11 mouse cellular contexts compared by ENCODE assay signal in the genomic region with DNA sequence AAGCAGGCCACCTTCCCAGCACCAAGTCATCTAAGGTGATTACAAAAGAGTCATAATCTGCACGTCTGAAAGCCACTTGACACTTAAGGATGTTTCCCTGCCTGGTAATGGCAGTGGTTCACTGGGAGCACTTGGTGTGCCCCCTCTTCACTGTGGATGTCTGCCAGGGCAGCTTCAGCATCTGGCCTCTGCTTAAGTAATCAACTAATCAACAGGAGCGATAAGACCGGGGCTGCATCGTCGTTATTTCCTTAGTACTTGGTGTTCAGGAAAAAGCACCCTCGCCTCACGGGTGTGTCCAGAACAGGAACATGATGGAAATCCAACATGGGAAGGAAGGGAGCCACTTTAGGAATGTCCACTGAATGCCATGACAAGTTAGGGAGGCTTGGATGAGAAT.
A peak's percentile ranks its signal among the peaks of the same experiment; 100 is the strongest.
DNase-seq lines count a peak whose midpoint lies in the region; ATAC-seq and TF ChIP-seq lines count a peak whose summit lies in the region.
"Had no signal": no experiment of that assay in that cellular context is flagged by ENCODE, and none has a peak within 500 bp of the region (broad histone marks: within the 10 kb centered on the region; RNA-seq: fewer than 3 reads in every experiment).

No protein-coding gene starts in this region.

- TF ChIP-seq CTCF in heart, adult 2 months (IDR thresholded peaks at IDR 0.05): no peak
- TF ChIP-seq CTCF in hindbrain, postnatal 0 days (IDR thresholded peaks at IDR 0.05; ENCODE audit: low read depth): no peak
- no peak for TF ChIP-seq CTCF in intestine, postnatal 0 days (IDR thresholded peaks at IDR 0.05; ENCODE audit: low read depth)

- no peak overlapping the region for H3K4me2 ChIP-seq in heart, embryonic 12.5 days
- no peak overlapping the region for H3K4me2 ChIP-seq in hindbrain, postnatal 0 days (ENCODE audit: low read depth, low read length)
- no peak overlapping the region for H3K4me2 ChIP-seq in intestine, postnatal 0 days (replicated peaks; ENCODE audit: low read depth)

- intact Hi-C loops in heart, adult 2 months (cut with DNase I): loop anchor here (1.0 to 5.0 kb wide), 6 partner anchors 10 to 356 kb away; no protein-coding TSS in a partner anchor
- intact Hi-C loops in heart, postnatal 36 days (cut with DNase I): loop anchor here (2.0 to 5.0 kb wide), 5 partner anchors 97 to 355 kb away; partner anchors contain the start of gene Plcb4

- WGBS in heart, adult 2 months: 29% methylated on average over 7 of the region's 7 CpGs
- 32% methylated on average over 7 of the region's 7 CpGs for WGBS in heart, embryonic 12.5 days
- 78% methylated on average over 7 of the region's 7 CpGs for WGBS in hindbrain, postnatal 0 days
- 55% methylated on average over 7 of the region's 7 CpGs for WGBS in intestine, postnatal 0 days

- no peaks in the 10 kb centered on the region for H3K27me3 ChIP-seq in heart, adult 2 months (ENCODE audit: control insufficient read depth, insufficient read depth, low read length)
- no peaks in the 10 kb centered on the region for H3K27me3 ChIP-seq in heart, embryonic 12.5 days (replicated peaks)
- H3K27me3 ChIP-seq in hindbrain, postnatal 0 days (ENCODE audit: insufficient read depth, low read length): no peaks in the 10 kb centered on the region
- no peaks in the 10 kb centered on the region for H3K27me3 ChIP-seq in intestine, postnatal 0 days (replicated peaks; ENCODE audit: control insufficient read depth, insufficient read depth, low read length)
- H3K27me3 ChIP-seq: Patski had no signal

- no peaks in the 10 kb centered on the region for H3K79me2 ChIP-seq in heart, adult 2 months (replicated peaks; ENCODE audit: control insufficient read depth, insufficient read depth, low read length)

- no peak for ATAC-seq in heart, embryonic 12.5 days (ENCODE audit: insufficient number of reproducible peaks, low FRiP score)
- ATAC-seq in hindbrain, postnatal 0 days: no peak
- ATAC-seq in intestine, postnatal 0 days: no peak

- peak; percentile 50; the same call in 1 of the 2 replicates for TF ChIP-seq POLR2A in heart, adult 2 months (IDR thresholded peaks at IDR 0.05; ENCODE audit: insufficient read depth, low read depth, low read length)

- peak overlapping the region; percentile 87 for H3K27ac ChIP-seq in heart, adult 2 months
- H3K27ac ChIP-seq in heart, embryonic 12.5 days (ENCODE audit: poor library complexity, severe bottlenecking): no peak overlapping the region
- peak overlapping the region; percentile 100 for H3K27ac ChIP-seq in brown adipose tissue, adult 24 weeks (replicated peaks; ENCODE audit: low read depth, low read length)
- no peak overlapping the region for H3K27ac ChIP-seq in hindbrain, postnatal 0 days
- H3K27ac ChIP-seq in intestine, postnatal 0 days (ENCODE audit: low read depth, low read length): no peak overlapping the region
- H3K27ac ChIP-seq: macrophage had no signal

- H3K36me3 ChIP-seq in heart, adult 2 months (ENCODE audit: control insufficient read depth, insufficient read depth, low read length): peaks cover 10% of the 10 kb centered on the region
- no peaks in the 10 kb centered on the region for H3K36me3 ChIP-seq in heart, embryonic 12.5 days
- no peaks in the 10 kb centered on the region for H3K36me3 ChIP-seq in hindbrain, postnatal 0 days (ENCODE audit: insufficient read depth, low read length)
- H3K36me3 ChIP-seq in intestine, postnatal 0 days (ENCODE audit: control insufficient read depth, insufficient read depth): no peaks in the 10 kb centered on the region

- TF ChIP-seq EP300 in heart, adult 2 months (IDR thresholded peaks at IDR 0.05; ENCODE audit: insufficient read depth, low read depth, low read length): peak; percentile 100

- DNase-seq in heart, adult 2 months: peak; percentile 53 to 77
- DNase-seq in heart, postnatal 36 days: peak; percentile 49 to 56
- peak; percentile 90 for DNase-seq in lung, postnatal 36 days
- no peak for DNase-seq in hindbrain, postnatal 0 days (ENCODE audit: low spot score)
- no peak for DNase-seq in cerebellum, adult 8-10 months
- DNase-seq: thymus, adult 2 months had no signal

- peaks cover 18% of the 10 kb centered on the region for H3K4me1 ChIP-seq in heart, adult 2 months (ENCODE audit: control insufficient read depth, insufficient read depth, low read length)
- H3K4me1 ChIP-seq in heart, embryonic 12.5 days (replicated peaks): peaks cover 4% of the 10 kb centered on the region; the same call in 1 of the 2 replicates
- peaks cover 30% of the 10 kb centered on the region for H3K4me1 ChIP-seq in brown adipose tissue, adult 24 weeks (ENCODE audit: control insufficient read depth, insufficient read depth, insufficient read length, low read length)
- no peaks in the 10 kb centered on the region for H3K4me1 ChIP-seq in hindbrain, postnatal 0 days (ENCODE audit: insufficient read depth, low read length)
- H3K4me1 ChIP-seq in intestine, postnatal 0 days (replicated peaks; ENCODE audit: control insufficient read depth, insufficient read depth, low read length): no peaks in the 10 kb centered on the region

- no peak overlapping the region for H3K4me3 ChIP-seq in heart, adult 2 months
- no peak overlapping the region for H3K4me3 ChIP-seq in heart, embryonic 12.5 days
- H3K4me3 ChIP-seq in brown adipose tissue, adult 24 weeks (ENCODE audit: insufficient read depth, low read depth, low read length): no peak overlapping the region
- H3K4me3 ChIP-seq in hindbrain, postnatal 0 days (ENCODE audit: low read length): no peak overlapping the region
- no peak overlapping the region for H3K4me3 ChIP-seq in intestine, postnatal 0 days (ENCODE audit: low read depth, low read length)

- peaks cover 6% of the 10 kb centered on the region for H3K9me3 ChIP-seq in heart, embryonic 12.5 days (replicated peaks)
- H3K9me3 ChIP-seq in hindbrain, postnatal 0 days (ENCODE audit: low read length): no peaks in the 10 kb centered on the region
- no peaks in the 10 kb centered on the region for H3K9me3 ChIP-seq in intestine, postnatal 0 days (ENCODE audit: control insufficient read depth)

- no peak overlapping the region for H3K9ac ChIP-seq in heart, adult 2 months (ENCODE audit: low read depth, low read length)
- H3K9ac ChIP-seq in heart, embryonic 12.5 days: no peak overlapping the region
- no peak overlapping the region for H3K9ac ChIP-seq in hindbrain, postnatal 0 days (replicated peaks; ENCODE audit: low read length)
- H3K9ac ChIP-seq in intestine, postnatal 0 days (ENCODE audit: low read depth, low read length): no peak overlapping the region

Comparison
In these comparisons a context has a peak if more than half of its experiments do, and no peak if none do; other contexts are left out.
1. H3K27ac ChIP-seq: peak in heart, adult 2 months (single experiment) and brown adipose tissue, adult 24 weeks (single experiment); none in heart, embryonic 12.5 days (single experiment), hindbrain, postnatal 0 days (single experiment) and intestine, postnatal 0 days (single experiment).
2. DNase-seq: peak in heart, adult 2 months (2 of 2), heart, postnatal 36 days (2 of 2) and lung, postnatal 36 days (single experiment); none in hindbrain, postnatal 0 days (single experiment) and cerebellum, adult 8-10 months (single experiment).